Mouse (Mus musculus): ENCODE data around the gene Abca3. TPM values are rescaled to one million over a fixed set of nuclear protein-coding genes. Genes with fewer than 3 reads are reported as not detected.
"Not testable (repeated sequence)": the region's sequence is repeated elsewhere in the genome, so short reads cannot be mapped to it uniquely, and the experiment has no call there.

Gene Abca3
- polyA plus RNA-seq, 1 experiment from 2014 or later, result 33.0 TPM

- Histone ChIP-seq H3K9ac (replicated peaks; ENCODE audit: low read depth, low read length) (no peak overlapping the region), H3K36me3 (ENCODE audit: control insufficient read depth, insufficient read depth, low read length) (peaks cover 46% of the 10 kb centered on the region), H3K4me3 (ENCODE audit: low read depth, low read length) (no peak overlapping the region), H3K27me3 (ENCODE audit: control insufficient read depth, insufficient read depth, low read length) (no peaks in the 10 kb centered on the region), H3K9me3 (ENCODE audit: control insufficient read depth, low read length) (no peaks in the 10 kb centered on the region), H3K4me2 (ENCODE audit: low read depth, low read length) (no peak overlapping the region), H3K27ac (ENCODE audit: low read depth, low read length) (no peak overlapping the region), H3K4me1 (ENCODE audit: control insufficient read depth, insufficient read depth, low read length) (peaks cover 12% of the 10 kb centered on the region)
- ATAC-seq (ENCODE audit: low read depth), result no peak
- 92% methylated on average over 5 of the region's 5 CpGs for WGBS
Observed at GRCm38 (mm10) chr17:24424489-24424888, 72.7 kb downstream of the Abca3 start.

- H3K27ac ChIP-seq (ENCODE audit: low read depth, low read length), result not testable (repeated sequence)
Observed at GRCm38 (mm10) chr17:24425326-24425725, 73.6 kb downstream of the Abca3 start.

DNA sequence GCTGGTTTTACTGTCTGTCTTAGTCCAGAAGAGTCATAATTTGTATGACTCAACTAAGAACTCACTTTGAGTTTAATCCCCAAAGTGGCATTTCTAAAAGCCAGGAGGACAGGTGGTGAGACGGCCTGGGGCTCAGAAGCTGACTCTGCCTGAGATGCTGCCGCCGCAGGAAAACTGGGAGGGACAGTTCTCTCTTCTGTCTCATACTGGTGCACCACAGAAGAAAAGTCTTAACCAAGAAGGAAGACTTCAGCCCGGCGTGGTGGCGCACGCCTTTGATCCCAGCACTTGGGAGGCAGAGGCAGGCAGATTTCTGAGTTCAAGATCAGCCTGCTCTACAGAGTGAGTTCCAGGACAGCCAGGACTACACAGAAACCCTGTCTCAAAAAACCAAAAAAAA, 74.2 kb downstream of the Abca3 start:
- peak overlapping the region; percentile 92; the same call in 1 of the 2 replicates for H3K27ac ChIP-seq (ENCODE audit: low read depth, low read length)
- no peaks in the 10 kb centered on the region for H3K27me3 ChIP-seq (ENCODE audit: control insufficient read depth, insufficient read depth, low read length)
- H3K9me3 ChIP-seq (ENCODE audit: control insufficient read depth, low read length), result no peaks in the 10 kb centered on the region
- H3K36me3 ChIP-seq (ENCODE audit: control insufficient read depth, insufficient read depth, low read length), result peaks cover 33% of the 10 kb centered on the region
- WGBS, result 87% methylated on average over 7 of the region's 7 CpGs
- H3K4me2 ChIP-seq (ENCODE audit: low read depth, low read length), result no peak overlapping the region
- H3K9ac ChIP-seq (replicated peaks; ENCODE audit: low read depth, low read length), result no peak overlapping the region
- no peak for ATAC-seq (ENCODE audit: low read depth)
- peaks cover 13% of the 10 kb centered on the region for H3K4me1 ChIP-seq (ENCODE audit: control insufficient read depth, insufficient read depth, low read length)
- H3K4me3 ChIP-seq (ENCODE audit: low read depth, low read length), result no peak overlapping the region; the same call in 1 of the 2 replicates

More at GRCm38 (mm10) chr17:24425326-24425725, 73.6 kb downstream of the Abca3 start:
- H3K4me2 ChIP-seq (ENCODE audit: low read depth, low read length); H3K4me3 ChIP-seq (ENCODE audit: low read depth, low read length); ATAC-seq (ENCODE audit: low read depth); H3K27me3 ChIP-seq (ENCODE audit: control insufficient read depth, insufficient read depth, low read length); H3K9ac ChIP-seq (replicated peaks; ENCODE audit: low read depth, low read length); H3K9me3 ChIP-seq (ENCODE audit: control insufficient read depth, low read length): not testable (repeated sequence)
- H3K36me3 ChIP-seq (ENCODE audit: control insufficient read depth, insufficient read depth, low read length), result peaks cover 39% of the 10 kb centered on the region
- 91% methylated on average over 5 of the region's 8 CpGs for WGBS
- peaks cover 13% of the 10 kb centered on the region for H3K4me1 ChIP-seq (ENCODE audit: control insufficient read depth, insufficient read depth, low read length)

DNA sequence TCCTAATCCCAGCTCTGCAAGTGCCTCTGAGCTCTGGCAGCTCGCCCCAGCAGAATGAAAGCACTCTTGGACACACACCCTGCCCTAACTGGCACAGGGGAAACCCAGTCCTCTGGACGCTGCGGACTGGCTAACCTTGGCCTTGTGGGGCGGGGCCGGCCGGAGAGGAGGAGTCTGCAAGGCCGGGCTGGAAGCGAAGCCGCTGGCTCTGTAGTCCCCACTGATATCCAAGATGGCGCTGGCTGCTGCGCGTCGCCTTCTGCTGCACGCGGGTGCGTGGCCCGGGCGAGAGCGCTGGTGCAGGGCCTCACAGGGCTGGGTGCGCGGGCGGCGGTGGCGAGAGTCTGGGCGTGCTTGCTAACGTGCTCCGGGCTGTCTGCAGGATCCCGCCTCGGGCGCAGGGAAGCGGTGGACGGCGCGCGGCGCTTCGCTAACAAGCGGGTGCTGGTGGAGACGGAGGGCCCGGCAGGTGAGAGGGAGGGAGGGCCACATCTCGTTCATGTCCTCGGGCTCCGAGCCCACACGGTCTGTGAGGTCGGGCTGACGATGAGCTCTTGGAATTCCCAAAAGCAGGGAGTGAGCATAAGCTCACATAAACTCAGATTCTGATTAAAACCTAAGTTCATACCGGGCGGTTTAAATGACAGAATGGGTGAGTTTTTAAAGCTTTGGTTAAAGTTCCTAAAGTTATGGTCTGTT, 74.9 kb downstream of the Abca3 start, which contains the start of gene Eci1:
Eci1 (plus strand) TSS at position 171 of the 699 bp plus-strand sequence.
- Histone ChIP-seq H3K9ac (replicated peaks; ENCODE audit: low read depth, low read length) (peak within 1 kb of the TSS; percentile 83), H3K36me3 (ENCODE audit: control insufficient read depth, insufficient read depth, low read length) (peaks cover 27% of the 10 kb centered on the region), H3K4me3 (ENCODE audit: low read depth, low read length) (peak within 1 kb of the TSS; percentile 63), H3K4me1 (ENCODE audit: control insufficient read depth, insufficient read depth, low read length) (peaks cover 13% of the 10 kb centered on the region), H3K4me2 (ENCODE audit: low read depth, low read length) (peak within 1 kb of the TSS; percentile 64), H3K9me3 (ENCODE audit: control insufficient read depth, low read length) (no peaks in the 10 kb centered on the region), H3K27ac (ENCODE audit: low read depth, low read length) (peak within 1 kb of the TSS; percentile 92), H3K27me3 (ENCODE audit: control insufficient read depth, insufficient read depth, low read length) (no peaks in the 10 kb centered on the region)
- WGBS, result under 1% methylated on average over 47 of the region's 48 CpGs
- ATAC-seq (ENCODE audit: low read depth), result peak; percentile 97

DNA sequence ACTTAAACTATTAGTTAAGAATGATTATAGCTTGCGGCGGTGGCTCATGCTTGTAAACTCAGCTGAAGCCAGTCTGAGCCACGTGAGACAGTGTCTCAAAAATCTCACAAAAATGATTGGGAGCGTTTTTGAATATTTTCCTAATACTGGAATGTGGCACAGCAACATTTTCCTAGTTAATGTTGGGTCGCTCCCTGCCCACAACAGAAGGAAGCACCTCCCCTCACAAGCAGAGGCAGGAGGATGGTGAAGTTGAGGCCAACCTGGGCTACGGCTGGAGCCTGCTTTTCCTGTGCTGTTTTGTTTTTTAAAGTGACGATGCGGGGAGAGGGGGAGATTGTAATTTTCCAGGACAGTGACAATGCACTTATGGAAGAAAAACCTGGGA, 75.4 kb downstream of the Abca3 start:
- no peaks in the 10 kb centered on the region for H3K9me3 ChIP-seq (ENCODE audit: control insufficient read depth, low read length)
- peak overlapping the region; percentile 83; the same call in 1 of the 2 replicates for H3K9ac ChIP-seq (replicated peaks; ENCODE audit: low read depth, low read length)
- peaks cover 23% of the 10 kb centered on the region for H3K36me3 ChIP-seq (ENCODE audit: control insufficient read depth, insufficient read depth, low read length)
- 2% methylated on average over 8 of the region's 8 CpGs for WGBS
- peak overlapping the region; percentile 92 for H3K27ac ChIP-seq (ENCODE audit: low read depth, low read length)
- no peak for ATAC-seq (ENCODE audit: low read depth)
- peak overlapping the region; percentile 63 for H3K4me3 ChIP-seq (ENCODE audit: low read depth, low read length)
- peak overlapping the region; percentile 64 for H3K4me2 ChIP-seq (ENCODE audit: low read depth, low read length)
- H3K4me1 ChIP-seq (ENCODE audit: control insufficient read depth, insufficient read depth, low read length), result peaks cover 13% of the 10 kb centered on the region
- no peaks in the 10 kb centered on the region for H3K27me3 ChIP-seq (ENCODE audit: control insufficient read depth, insufficient read depth, low read length)

- H3K4me3 ChIP-seq (ENCODE audit: low read depth, low read length), result no peak overlapping the region
- no peaks in the 10 kb centered on the region for H3K9me3 ChIP-seq (ENCODE audit: control insufficient read depth, low read length)
- ATAC-seq (ENCODE audit: low read depth), result no peak
- peaks cover 13% of the 10 kb centered on the region for H3K4me1 ChIP-seq (ENCODE audit: control insufficient read depth, insufficient read depth, low read length)
- H3K36me3 ChIP-seq (ENCODE audit: control insufficient read depth, insufficient read depth, low read length), result peaks cover 3% of the 10 kb centered on the region
- no peak overlapping the region for H3K9ac ChIP-seq (replicated peaks; ENCODE audit: low read depth, low read length)
- no peak overlapping the region for H3K4me2 ChIP-seq (ENCODE audit: low read depth, low read length)
- no peaks in the 10 kb centered on the region for H3K27me3 ChIP-seq (ENCODE audit: control insufficient read depth, insufficient read depth, low read length)
- 80% methylated on average over 14 of the region's 14 CpGs for WGBS
- no peak overlapping the region for H3K27ac ChIP-seq (ENCODE audit: low read depth, low read length)
Observed at GRCm38 (mm10) chr17:24429201-24429983, 77.6 kb downstream of the Abca3 start.

GRCm38 (mm10) chr17:24437016-24437415, 85.3 kb downstream of the Abca3 start:
- 71% methylated on average over 5 of the region's 5 CpGs for WGBS
- H3K27me3 ChIP-seq (ENCODE audit: control insufficient read depth, insufficient read depth, low read length), result no peaks in the 10 kb centered on the region
- H3K4me3 ChIP-seq (ENCODE audit: low read depth, low read length), result no peak overlapping the region
- peaks cover 20% of the 10 kb centered on the region for H3K36me3 ChIP-seq (ENCODE audit: control insufficient read depth, insufficient read depth, low read length)
- no peak overlapping the region for H3K4me2 ChIP-seq (ENCODE audit: low read depth, low read length)
- no peaks in the 10 kb centered on the region for H3K4me1 ChIP-seq (ENCODE audit: control insufficient read depth, insufficient read depth, low read length)
- H3K9me3 ChIP-seq (ENCODE audit: control insufficient read depth, low read length), result no peaks in the 10 kb centered on the region
- 0 out of 2 replicates have a peak, but pooled peaks have one; percentile 28 for ATAC-seq (ENCODE audit: low read depth)
- H3K9ac ChIP-seq (replicated peaks; ENCODE audit: low read depth, low read length), result no peak overlapping the region
- no peak overlapping the region for H3K27ac ChIP-seq (ENCODE audit: low read depth, low read length)

DNA sequence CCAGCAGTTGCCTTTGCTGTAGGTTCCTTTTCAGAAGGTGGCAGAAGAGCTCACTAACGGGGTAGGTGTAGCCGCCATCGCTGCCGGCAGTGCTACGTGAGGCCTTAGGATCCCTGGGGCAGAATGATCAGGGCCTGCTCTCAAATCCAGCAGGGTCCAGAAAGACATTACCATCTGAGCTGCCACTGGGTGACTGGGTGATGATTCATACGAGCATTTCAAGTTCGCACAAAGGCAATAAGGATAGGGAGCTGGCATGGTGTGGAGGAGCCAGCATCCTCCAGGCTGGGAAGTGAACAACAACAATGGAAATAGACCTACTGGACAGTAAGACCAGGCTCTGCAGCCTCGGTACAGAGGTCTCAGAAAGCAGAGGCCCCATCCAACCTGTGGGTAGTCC, 88.6 kb downstream of the Abca3 start:
- Histone ChIP-seq H3K27me3 (ENCODE audit: control insufficient read depth, insufficient read depth, low read length) (no peaks in the 10 kb centered on the region), H3K27ac (ENCODE audit: low read depth, low read length) (no peak overlapping the region), H3K4me3 (ENCODE audit: low read depth, low read length) (no peak overlapping the region), H3K36me3 (ENCODE audit: control insufficient read depth, insufficient read depth, low read length) (peaks cover 45% of the 10 kb centered on the region), H3K4me2 (ENCODE audit: low read depth, low read length) (no peak overlapping the region), H3K9me3 (ENCODE audit: control insufficient read depth, low read length) (no peaks in the 10 kb centered on the region), H3K4me1 (ENCODE audit: control insufficient read depth, insufficient read depth, low read length) (no peaks in the 10 kb centered on the region), H3K9ac (replicated peaks; ENCODE audit: low read depth, low read length) (no peak overlapping the region)
- 96% methylated on average over 8 of the region's 8 CpGs for WGBS
- ATAC-seq (ENCODE audit: low read depth), result no peak

- Histone ChIP-seq H3K36me3 (ENCODE audit: control insufficient read depth, insufficient read depth, low read length) (peaks cover 52% of the 10 kb centered on the region), H3K9me3 (ENCODE audit: control insufficient read depth, low read length) (no peaks in the 10 kb centered on the region), H3K4me3 (ENCODE audit: low read depth, low read length) (no peak overlapping the region), H3K27ac (ENCODE audit: low read depth, low read length) (no peak overlapping the region), H3K9ac (replicated peaks; ENCODE audit: low read depth, low read length) (no peak overlapping the region), H3K4me2 (ENCODE audit: low read depth, low read length) (no peak overlapping the region), H3K4me1 (ENCODE audit: control insufficient read depth, insufficient read depth, low read length) (no peaks in the 10 kb centered on the region), H3K27me3 (ENCODE audit: control insufficient read depth, insufficient read depth, low read length) (no peaks in the 10 kb centered on the region)
- ATAC-seq (ENCODE audit: low read depth), result no peak
- 52% methylated on average over 2 of the region's 2 CpGs for WGBS
Observed at GRCm38 (mm10) chr17:24441148-24441547, 89.4 kb downstream of the Abca3 start.
